Mouse (Mus musculus) bone marrow, adult 2 months (tissue): Measurements from ENCODE around the gene Olfr1361.

ENCODE experiments used
- CTCF ChIP-seq: fragments of 200-500 bp; IDR thresholded peaks from 2 replicates; pipeline ENCODE4 v1.5.1; 2011; ENCODE audit warnings: low read length, control low read depth; ENCODE audit not compliant: control insufficient read depth, insufficient read depth
- POLR2A ChIP-seq: fragments of 200-500 bp; IDR thresholded peaks from 2 replicates; pipeline ENCODE4 v1.6.1; 2011; ENCODE audit warnings: low read depth, mild to moderate bottlenecking, control low read depth, low read length, borderline replicate concordance; ENCODE audit not compliant: control insufficient read depth

- no peak for TF ChIP-seq POLR2A
- no peak for TF ChIP-seq CTCF
Measured at GRCm38 (mm10) chr13:21677305-21677704, 14.1 kb upstream of the Olfr1361 start, which contains the start of gene Olfr1360.
